Mouse (Mus musculus): ENCODE measurements around the gene Unc13c. TPM values are rescaled to one million over a fixed set of nuclear protein-coding genes. Genes with fewer than 3 reads are reported as not detected.

Gene Unc13c
- polyA plus RNA-seq, 1 experiment from 2014 or later, result 0.05 TPM

DNA sequence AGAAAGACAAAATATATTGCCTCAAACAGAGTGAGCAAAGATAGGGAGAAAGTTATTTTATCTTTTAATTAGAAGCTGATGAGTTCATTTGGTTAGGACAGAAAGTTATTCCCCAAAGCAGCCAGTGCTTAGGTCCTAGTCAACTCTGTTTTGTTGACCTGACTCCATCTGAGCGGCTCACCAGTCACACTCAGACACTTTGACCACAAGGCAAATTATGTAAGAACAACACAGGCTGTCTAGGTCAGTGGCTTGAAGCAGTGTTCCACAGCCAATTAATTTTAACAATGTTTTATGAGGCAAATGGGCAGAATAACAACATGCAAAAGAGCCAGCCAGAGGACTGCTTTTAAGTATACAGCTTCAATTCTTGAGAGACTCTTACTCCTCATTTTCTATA is 343.6 kb downstream of the Unc13c start:
- no peaks in the 10 kb centered on the region for H3K27me3 ChIP-seq (replicated peaks; ENCODE audit: insufficient read depth, low read length)
- ATAC-seq (no peak), DNase-seq (ENCODE audit: low spot score) (no peak)
- no peaks in the 10 kb centered on the region for H3K4me1 ChIP-seq (ENCODE audit: insufficient read depth, low read depth, low read length)
- no peak overlapping the region for H3K4me2 ChIP-seq (replicated peaks; ENCODE audit: low read depth, low read length)
- no peak overlapping the region for H3K4me3 ChIP-seq (ENCODE audit: low read depth, low read length)
- H3K27ac ChIP-seq (ENCODE audit: low read length), result no peak overlapping the region
- H3K9me3 ChIP-seq (ENCODE audit: low read length), result no peaks in the 10 kb centered on the region
- H3K9ac ChIP-seq (replicated peaks; ENCODE audit: low read depth), result no peak overlapping the region
- WGBS, result 64% methylated on average over 1 of the region's 1 CpGs
- no peaks in the 10 kb centered on the region for H3K36me3 ChIP-seq (ENCODE audit: insufficient read depth, low read length)
- TF ChIP-seq EP300 (IDR thresholded peaks at IDR 0.05) (no peak), CTCF (IDR thresholded peaks at IDR 0.05) (no peak)

DNA sequence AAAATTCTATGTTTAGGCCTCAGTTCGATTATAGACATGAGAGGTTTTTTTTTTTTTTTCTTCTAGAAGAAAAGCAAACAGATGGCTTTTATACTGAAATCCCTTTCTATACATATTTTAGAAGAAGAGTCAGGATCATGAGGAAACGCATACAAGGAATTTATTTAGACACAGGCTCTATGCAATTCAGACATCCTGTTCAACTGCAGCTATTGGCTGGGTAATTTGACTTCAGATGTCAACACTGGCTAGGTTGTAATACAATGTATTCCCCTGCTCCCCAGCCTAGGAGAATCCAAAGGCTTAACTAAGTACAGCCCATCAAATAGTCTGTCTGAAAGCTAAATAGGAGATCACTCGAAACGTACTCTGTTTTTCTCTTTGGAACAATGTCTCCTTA is 355.9 kb downstream of the Unc13c start:
- DNase-seq (ENCODE audit: low spot score), result no peak
- TF ChIP-seq EP300 (IDR thresholded peaks at IDR 0.05) (no peak), CTCF (IDR thresholded peaks at IDR 0.05) (no peak)

DNA sequence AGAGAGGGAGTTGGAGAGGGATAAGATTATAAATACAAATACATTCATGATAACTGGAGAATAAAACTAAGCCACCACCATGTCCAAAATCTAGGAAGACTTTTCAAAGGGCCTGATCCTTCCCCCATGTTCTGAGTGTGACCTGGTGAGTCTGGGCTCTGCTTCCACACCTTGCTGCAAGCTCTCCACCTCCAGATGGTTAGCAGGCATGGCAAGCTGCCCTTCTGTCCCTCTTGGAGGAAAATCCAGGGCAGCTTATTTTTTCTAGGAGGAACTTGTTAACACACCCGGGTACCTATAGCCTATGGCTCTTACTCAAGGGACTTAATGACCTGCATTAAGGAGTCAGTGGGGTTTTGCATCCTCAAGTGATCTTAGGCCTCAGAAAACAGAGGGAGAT is 364.8 kb downstream of the Unc13c start:
- H3K9me3 ChIP-seq (ENCODE audit: low read length), result no peaks in the 10 kb centered on the region
- no peak overlapping the region for H3K4me3 ChIP-seq (ENCODE audit: low read depth, low read length)
- ATAC-seq, result no peak
- no peak for DNase-seq (ENCODE audit: low spot score)
- H3K4me2 ChIP-seq (replicated peaks; ENCODE audit: low read depth, low read length), result no peak overlapping the region
- H3K4me1 ChIP-seq (ENCODE audit: insufficient read depth, low read depth, low read length), result no peaks in the 10 kb centered on the region
- no peak for TF ChIP-seq EP300 (IDR thresholded peaks at IDR 0.05)
- no peak for TF ChIP-seq CTCF (IDR thresholded peaks at IDR 0.05)
- H3K36me3 ChIP-seq (ENCODE audit: insufficient read depth, low read length), result no peaks in the 10 kb centered on the region
- no peaks in the 10 kb centered on the region for H3K27me3 ChIP-seq (replicated peaks; ENCODE audit: insufficient read depth, low read length)
- WGBS, result 63% methylated on average over 1 of the region's 1 CpGs
- no peak overlapping the region for H3K27ac ChIP-seq (ENCODE audit: low read length)
- H3K9ac ChIP-seq (replicated peaks; ENCODE audit: low read depth), result no peak overlapping the region

More for the DNA sequence above, 355.9 kb downstream of the Unc13c start:
- H3K36me3 ChIP-seq (ENCODE audit: insufficient read depth, low read length), result no peaks in the 10 kb centered on the region
- no peak overlapping the region for H3K27ac ChIP-seq (ENCODE audit: low read length)
- no peak for ATAC-seq
- H3K4me2 ChIP-seq (replicated peaks; ENCODE audit: low read depth, low read length), result no peak overlapping the region
- no peak overlapping the region for H3K9ac ChIP-seq (replicated peaks; ENCODE audit: low read depth)
- WGBS, result 63% methylated on average over 4 of the region's 4 CpGs
- no peaks in the 10 kb centered on the region for H3K9me3 ChIP-seq (ENCODE audit: low read length)
- no peaks in the 10 kb centered on the region for H3K27me3 ChIP-seq (replicated peaks; ENCODE audit: insufficient read depth, low read length)
- no peak overlapping the region for H3K4me3 ChIP-seq (ENCODE audit: low read depth, low read length)
- H3K4me1 ChIP-seq (ENCODE audit: insufficient read depth, low read depth, low read length), result no peaks in the 10 kb centered on the region

DNA sequence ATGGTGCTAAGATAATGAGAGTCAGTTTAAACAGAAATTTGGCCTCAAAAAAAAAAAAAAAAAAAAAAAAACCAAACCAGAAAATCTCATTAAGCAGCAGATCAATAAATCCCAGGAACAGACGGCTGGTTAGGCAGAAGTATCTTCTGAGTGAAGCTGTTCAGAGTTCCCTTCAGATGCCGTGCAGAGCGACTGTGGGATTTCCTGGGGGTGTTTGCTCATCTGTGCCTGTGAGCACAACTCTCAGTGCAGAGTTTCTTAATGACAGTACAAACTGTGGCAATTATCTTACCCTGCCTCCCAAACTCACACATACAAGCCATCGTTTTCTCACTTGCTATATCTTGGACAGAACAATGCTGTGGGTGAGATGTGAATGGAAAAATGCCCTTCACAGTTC is 403.2 kb downstream of the Unc13c start:
- Histone ChIP-seq H3K4me1 (ENCODE audit: insufficient read depth, low read depth, low read length) (no peaks in the 10 kb centered on the region), H3K4me2 (replicated peaks; ENCODE audit: low read depth, low read length) (no peak overlapping the region), H3K4me3 (ENCODE audit: low read depth, low read length) (no peak overlapping the region), H3K9me3 (ENCODE audit: low read length) (no peaks in the 10 kb centered on the region), H3K36me3 (ENCODE audit: insufficient read depth, low read length) (no peaks in the 10 kb centered on the region), H3K27me3 (replicated peaks; ENCODE audit: insufficient read depth, low read length) (no peaks in the 10 kb centered on the region), H3K27ac (ENCODE audit: low read length) (no peak overlapping the region), H3K9ac (replicated peaks; ENCODE audit: low read depth) (no peak overlapping the region)
- DNase-seq (ENCODE audit: low spot score) (no peak), ATAC-seq (no peak)
- TF ChIP-seq EP300 (IDR thresholded peaks at IDR 0.05), result no peak
- no peak for TF ChIP-seq CTCF (IDR thresholded peaks at IDR 0.05)
- 49% methylated on average over 4 of the region's 4 CpGs for WGBS

DNA sequence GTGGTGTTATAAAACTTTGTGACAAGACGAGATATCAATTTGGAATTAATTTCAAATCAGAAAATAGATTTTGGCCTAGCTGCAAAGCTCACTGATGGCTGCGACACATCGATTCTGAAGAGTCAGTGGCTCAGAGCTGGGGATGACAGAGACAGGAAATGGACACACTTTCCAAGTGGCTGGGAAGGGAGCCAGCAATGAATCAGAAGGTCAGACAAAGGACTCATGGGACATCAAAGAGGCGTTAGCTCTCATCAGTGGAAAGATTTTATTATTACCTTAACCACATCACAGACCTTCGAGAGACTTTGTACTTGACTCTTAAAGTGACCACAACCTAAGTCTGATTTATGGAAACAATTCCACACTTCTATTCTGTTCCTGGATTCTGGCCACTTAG is 408.7 kb downstream of the Unc13c start:
- H3K27me3 ChIP-seq (replicated peaks; ENCODE audit: insufficient read depth, low read length), result no peaks in the 10 kb centered on the region
- TF ChIP-seq EP300 (IDR thresholded peaks at IDR 0.05) (no peak), CTCF (IDR thresholded peaks at IDR 0.05) (no peak)
- no peaks in the 10 kb centered on the region for H3K9me3 ChIP-seq (ENCODE audit: low read length)
- no peak overlapping the region for H3K4me3 ChIP-seq (ENCODE audit: low read depth, low read length)
- DNase-seq (ENCODE audit: low spot score) (peak; percentile 28), ATAC-seq (no peak)
- H3K9ac ChIP-seq (replicated peaks; ENCODE audit: low read depth), result no peak overlapping the region
- no peaks in the 10 kb centered on the region for H3K36me3 ChIP-seq (ENCODE audit: insufficient read depth, low read length)
- no peak overlapping the region for H3K4me2 ChIP-seq (replicated peaks; ENCODE audit: low read depth, low read length)
- H3K27ac ChIP-seq (ENCODE audit: low read length), result no peak overlapping the region
- 26% methylated on average over 5 of the region's 5 CpGs for WGBS
- no peaks in the 10 kb centered on the region for H3K4me1 ChIP-seq (ENCODE audit: insufficient read depth, low read depth, low read length)

DNA sequence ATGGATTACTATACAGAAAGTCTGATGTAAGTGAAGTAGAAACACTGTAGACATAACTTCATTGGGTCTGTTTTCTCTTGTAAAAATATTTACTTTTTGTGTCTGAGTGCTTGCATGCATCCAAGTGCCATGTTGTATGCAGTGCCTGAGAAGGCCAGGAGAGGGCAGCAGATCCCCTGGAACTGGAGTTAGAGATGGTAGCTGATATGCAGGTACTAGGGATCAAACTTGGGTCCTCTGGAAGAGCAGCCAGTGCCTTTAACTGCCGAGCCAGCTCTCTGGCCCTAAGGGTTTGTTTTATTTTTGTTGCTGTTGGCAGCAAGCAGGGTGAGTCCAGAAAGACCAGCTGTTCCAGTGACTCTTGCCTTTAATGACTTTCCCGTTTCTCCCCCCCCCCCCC is 411.0 kb downstream of the Unc13c start:
- TF ChIP-seq CTCF (IDR thresholded peaks at IDR 0.05) (peak; percentile 76), EP300 (IDR thresholded peaks at IDR 0.05) (no peak)
- no peak overlapping the region for H3K4me3 ChIP-seq (ENCODE audit: low read depth, low read length)
- 52% methylated on average over 2 of the region's 2 CpGs for WGBS
- no peak overlapping the region for H3K9ac ChIP-seq (replicated peaks; ENCODE audit: low read depth)
- no peaks in the 10 kb centered on the region for H3K4me1 ChIP-seq (ENCODE audit: insufficient read depth, low read depth, low read length)
- no peaks in the 10 kb centered on the region for H3K27me3 ChIP-seq (replicated peaks; ENCODE audit: insufficient read depth, low read length)
- ATAC-seq, result no peak
- H3K4me2 ChIP-seq (replicated peaks; ENCODE audit: low read depth, low read length), result no peak overlapping the region
- H3K27ac ChIP-seq (ENCODE audit: low read length), result no peak overlapping the region
- no peaks in the 10 kb centered on the region for H3K36me3 ChIP-seq (ENCODE audit: insufficient read depth, low read length)
- DNase-seq (ENCODE audit: low spot score), result peak; percentile 10
- H3K9me3 ChIP-seq (ENCODE audit: low read length), result no peaks in the 10 kb centered on the region

DNA sequence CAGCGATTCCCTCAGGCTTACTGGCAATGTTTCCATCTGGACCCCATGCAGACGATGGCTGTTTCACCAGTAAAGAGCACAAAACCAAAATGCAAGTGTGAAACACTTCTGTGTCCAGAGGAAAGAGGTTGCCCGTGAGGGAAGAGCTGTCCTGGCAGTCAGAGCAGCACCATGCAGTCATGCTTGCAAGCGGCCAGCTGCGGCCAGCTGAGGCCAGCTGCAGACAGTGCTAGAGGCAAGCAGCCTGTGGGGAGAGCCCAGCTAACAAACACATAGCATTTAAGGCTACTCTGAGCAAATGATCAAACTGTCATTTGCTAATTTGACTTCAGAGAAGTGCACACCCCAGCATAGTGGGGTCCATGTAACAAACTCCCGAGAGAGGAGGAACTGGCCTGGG is 413.4 kb downstream of the Unc13c start:
- no peak for DNase-seq (ENCODE audit: low spot score)

More for the DNA sequence above, 413.4 kb downstream of the Unc13c start:
- H3K27me3 ChIP-seq (replicated peaks; ENCODE audit: insufficient read depth, low read length), result no peaks in the 10 kb centered on the region
- H3K4me3 ChIP-seq (ENCODE audit: low read depth, low read length), result no peak overlapping the region
- H3K9ac ChIP-seq (replicated peaks; ENCODE audit: low read depth), result no peak overlapping the region
- H3K9me3 ChIP-seq (ENCODE audit: low read length), result no peaks in the 10 kb centered on the region
- no peak overlapping the region for H3K4me2 ChIP-seq (replicated peaks; ENCODE audit: low read depth, low read length)
- ATAC-seq, result no peak
- no peak overlapping the region for H3K27ac ChIP-seq (ENCODE audit: low read length)
- H3K36me3 ChIP-seq (ENCODE audit: insufficient read depth, low read length), result no peaks in the 10 kb centered on the region
- no peaks in the 10 kb centered on the region for H3K4me1 ChIP-seq (ENCODE audit: insufficient read depth, low read depth, low read length)
- no peak for TF ChIP-seq EP300 (IDR thresholded peaks at IDR 0.05)
- 68% methylated on average over 6 of the region's 6 CpGs for whole genome bisulfite sequencing

Measured in lung, postnatal 0 days (tissue).